Mouse (Mus musculus): ENCODE measurements around the gene Sap30. TPM values are rescaled to one million over a fixed set of nuclear protein-coding genes. Genes with fewer than 3 reads are reported as not detected.

The Sap30 gene
- 14.0 and 17.5 TPM in 2 replicates for polyA plus RNA-seq (2012; ENCODE audit: low replicate concordance)

GRCm38 (mm10) chr8:57487441-57488155 lies at the start of gene Sap30:
TSS of gene Sap30 (minus strand) at chr8:57487860.

GRCm38 (mm10) chr8:57511316-57512118 lies 23.9 kb upstream of the Sap30 start, which contains the start of gene Hmgb2:
TSS of gene Hmgb2 (plus strand) at chr8:57511907.

DNA sequence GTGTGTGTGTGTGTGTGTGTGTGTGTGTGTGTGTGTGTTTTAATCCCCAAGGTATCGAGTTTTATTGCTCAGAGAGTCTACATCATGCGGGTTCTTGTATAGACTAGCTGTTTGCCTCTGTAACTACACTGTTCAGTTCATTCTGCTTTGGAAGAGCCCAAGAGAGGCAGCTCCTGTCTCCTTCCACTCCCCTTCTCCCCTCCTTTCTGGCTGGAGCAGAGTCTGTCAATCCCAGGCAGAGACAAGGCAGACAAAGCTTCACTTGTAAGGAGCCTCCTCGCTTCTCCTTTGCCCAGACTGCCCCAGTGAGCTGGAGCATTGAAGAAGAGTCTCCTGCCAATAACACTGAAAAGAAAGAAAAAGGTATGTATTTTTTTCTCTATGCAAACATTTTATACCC lies 31.9 kb downstream of the Sap30 start, which contains the start of gene Scrg1:
Scrg1 (plus strand) TSS at position 159 of the 400 bp plus-strand sequence.

Other genes with a start within 250 kb of the Sap30 start
- not detected in 2 replicates for gene Hand2, start 166.9 kb downstream of the Sap30 start, polyA plus RNA-seq (2012; ENCODE audit: low replicate concordance)
- not detected in 2 replicates for gene Scrg1, start 31.9 kb downstream of the Sap30 start, polyA plus RNA-seq (2012; ENCODE audit: low replicate concordance)
- 107 and 119 TPM in 2 replicates for gene Hmgb2, start 24.0 kb upstream of the Sap30 start, polyA plus RNA-seq (2012; ENCODE audit: low replicate concordance)
- gene Galnt7, start 165.2 kb upstream of the Sap30 start, polyA plus RNA-seq (2012; ENCODE audit: low replicate concordance): 0.50 and 0.66 TPM in 2 replicates